Mouse (Mus musculus): Measurements from ENCODE around the gene Fgf13. TPM values are rescaled to one million over a fixed set of nuclear protein-coding genes. Genes with fewer than 3 reads are reported as not detected.

Fgf13 gene
- polyA plus RNA-seq, 1 experiment: 2.2 TPM

DNA sequence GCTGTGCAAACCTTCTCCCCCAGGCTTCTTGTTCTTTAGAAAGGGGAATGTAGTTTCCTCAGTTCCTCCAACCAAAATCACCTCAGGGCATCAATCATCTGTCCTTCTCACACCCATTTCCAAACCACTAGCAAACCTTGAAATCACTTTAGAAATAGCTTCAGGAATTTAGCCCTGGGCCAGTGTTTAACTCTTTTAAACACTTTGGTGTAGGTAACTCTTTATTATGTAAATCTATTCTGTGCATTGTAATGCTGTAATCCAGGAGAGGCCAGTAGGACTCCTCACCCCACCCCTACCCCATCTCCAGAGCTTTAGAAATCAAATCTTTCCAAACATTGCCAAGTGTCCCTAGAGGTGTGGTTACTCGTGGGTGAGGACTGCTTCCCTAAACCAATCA, 74.5 kb downstream of the Fgf13 start:
- no peak overlapping the region for H3K27ac ChIP-seq (ENCODE audit: insufficient read depth, low read depth, low read length)
- H3K4me1 ChIP-seq (ENCODE audit: control insufficient read depth, insufficient read depth, low read length): no peaks in the 10 kb centered on the region
- TF ChIP-seq POLR2A (IDR thresholded peaks at IDR 0.05; ENCODE audit: borderline replicate concordance, low read depth, low read length) (no peak), CTCF (IDR thresholded peaks at IDR 0.05; ENCODE audit: low read depth, low read length) (no peak)
- H3K4me3 ChIP-seq (ENCODE audit: insufficient read depth, low read length): no peak overlapping the region

DNA sequence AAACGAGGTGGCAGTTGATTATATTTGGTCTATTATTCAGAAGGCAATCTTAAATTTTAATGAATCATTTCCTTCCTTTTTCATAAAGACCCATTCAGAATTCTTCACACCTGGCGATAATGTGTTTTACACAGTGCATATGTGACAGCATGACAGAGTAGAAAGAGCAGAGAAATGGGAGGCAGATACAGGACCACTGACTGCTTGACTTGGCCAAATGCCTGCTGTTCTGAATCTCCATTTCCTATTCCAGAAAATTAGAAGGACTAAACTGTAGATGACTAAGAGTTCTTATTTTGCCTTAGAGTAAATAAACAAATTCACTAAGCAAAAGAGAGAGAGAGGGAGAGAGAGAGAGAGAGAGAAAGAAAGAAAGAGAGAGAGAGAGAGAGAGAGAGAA, 82.4 kb downstream of the Fgf13 start:
- Histone ChIP-seq H3K27ac (ENCODE audit: insufficient read depth, low read depth, low read length) (no peak overlapping the region), H3K4me3 (ENCODE audit: insufficient read depth, low read length) (no peak overlapping the region), H3K4me1 (ENCODE audit: control insufficient read depth, insufficient read depth, low read length) (no peaks in the 10 kb centered on the region)
- TF ChIP-seq CTCF (IDR thresholded peaks at IDR 0.05; ENCODE audit: low read depth, low read length) (no peak), POLR2A (IDR thresholded peaks at IDR 0.05; ENCODE audit: borderline replicate concordance, low read depth, low read length) (no peak)

DNA sequence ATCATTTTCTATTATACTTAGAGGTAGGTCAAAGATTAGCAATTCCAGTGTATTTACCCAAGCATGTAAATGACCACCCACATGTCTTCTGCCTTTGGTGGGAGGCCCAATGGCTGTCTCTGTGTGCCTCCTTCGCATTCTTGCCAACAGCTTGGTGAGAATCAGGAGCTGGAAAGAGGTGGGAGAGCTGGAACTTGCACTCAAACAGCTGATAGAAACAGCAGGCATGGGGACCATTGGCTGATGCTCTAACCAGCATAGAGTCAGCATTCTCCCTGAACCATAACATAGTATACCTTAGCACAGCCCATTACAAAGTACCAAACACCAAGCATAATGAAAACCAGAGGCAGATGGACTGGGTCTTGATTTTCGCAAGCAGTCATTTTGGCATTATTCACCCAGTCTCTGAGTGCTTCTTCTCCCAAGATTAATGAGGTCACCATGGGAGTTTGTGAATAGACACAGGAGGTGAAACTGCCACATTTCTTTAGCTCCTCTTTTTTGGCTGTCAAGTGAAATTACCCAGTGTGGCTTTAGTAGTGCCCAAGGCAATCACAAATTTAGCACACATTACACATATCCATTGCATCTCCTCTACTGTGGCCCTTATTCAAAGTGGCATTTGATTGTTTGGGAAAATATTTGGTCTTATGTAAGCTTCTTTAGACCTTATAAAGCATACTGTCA, 165.1 kb downstream of the Fgf13 start:
- no peak overlapping the region for H3K27ac ChIP-seq (ENCODE audit: insufficient read depth, low read depth, low read length)
- TF ChIP-seq POLR2A (IDR thresholded peaks at IDR 0.05; ENCODE audit: borderline replicate concordance, low read depth, low read length) (no peak), CTCF (IDR thresholded peaks at IDR 0.05; ENCODE audit: low read depth, low read length) (no peak)
- no peak overlapping the region for H3K4me3 ChIP-seq (ENCODE audit: insufficient read depth, low read length)
- H3K4me1 ChIP-seq (ENCODE audit: control insufficient read depth, insufficient read depth, low read length): no peaks in the 10 kb centered on the region

DNA sequence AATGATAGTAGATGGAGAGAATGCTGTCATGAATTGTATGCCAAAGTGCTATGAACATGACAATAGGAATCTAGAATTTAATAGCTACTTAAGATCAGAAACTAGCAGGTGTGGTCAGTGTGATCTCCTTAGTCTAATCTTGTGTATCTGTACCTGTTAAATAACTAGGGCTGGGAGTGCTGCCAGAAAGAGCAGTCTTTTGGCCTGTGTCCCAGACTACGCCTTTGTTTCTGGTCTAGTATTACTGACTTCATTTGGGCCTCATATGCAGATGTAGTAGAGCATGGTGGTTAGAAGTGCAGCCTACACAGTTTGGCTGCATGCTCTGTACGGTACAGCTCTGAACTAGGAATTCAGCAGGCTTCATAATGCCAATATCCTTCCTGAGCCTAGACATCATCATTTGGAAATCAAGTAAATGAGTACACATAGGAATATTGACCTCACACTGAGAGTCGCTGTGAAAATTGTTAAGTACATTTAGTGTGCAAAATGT, 276.9 kb downstream of the Fgf13 start:
- Histone ChIP-seq H3K4me3 (ENCODE audit: insufficient read depth, low read length) (no peak overlapping the region), H3K27ac (ENCODE audit: insufficient read depth, low read depth, low read length) (no peak overlapping the region), H3K4me1 (ENCODE audit: control insufficient read depth, insufficient read depth, low read length) (no peaks in the 10 kb centered on the region)
- no peak for TF ChIP-seq CTCF (IDR thresholded peaks at IDR 0.05; ENCODE audit: low read depth, low read length)
- no peak for TF ChIP-seq POLR2A (IDR thresholded peaks at IDR 0.05; ENCODE audit: borderline replicate concordance, low read depth, low read length)

DNA sequence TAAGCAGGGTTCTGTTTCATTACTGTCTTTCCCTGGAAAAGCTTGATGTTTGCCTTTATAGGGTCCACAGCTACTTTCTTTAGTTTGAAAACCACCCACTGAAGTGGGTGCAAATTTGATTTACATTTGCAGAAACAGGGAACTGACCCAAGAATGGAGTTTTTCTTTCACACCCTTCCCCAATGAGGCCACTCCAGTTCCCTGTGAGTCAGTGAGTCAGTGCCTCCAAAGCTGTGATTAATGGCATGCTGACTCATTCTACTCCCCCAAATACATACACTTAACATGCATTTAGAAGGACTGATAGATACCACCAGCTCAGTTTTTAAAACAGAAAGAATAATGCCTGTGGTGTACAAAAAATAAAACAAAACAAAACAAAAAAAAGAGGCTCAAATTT, 316.3 kb downstream of the Fgf13 start:
- Histone ChIP-seq H3K4me1 (ENCODE audit: control insufficient read depth, insufficient read depth, low read length) (peaks cover 2% of the 10 kb centered on the region; the same call in 1 of the 2 replicates), H3K27ac (ENCODE audit: insufficient read depth, low read depth, low read length) (peak overlapping the region; percentile 26; the same call in 1 of the 2 replicates), H3K4me3 (ENCODE audit: insufficient read depth, low read length) (no peak overlapping the region)
- no peak for TF ChIP-seq POLR2A (IDR thresholded peaks at IDR 0.05; ENCODE audit: borderline replicate concordance, low read depth, low read length)
- TF ChIP-seq CTCF (IDR thresholded peaks at IDR 0.05; ENCODE audit: low read depth, low read length): no peak

DNA sequence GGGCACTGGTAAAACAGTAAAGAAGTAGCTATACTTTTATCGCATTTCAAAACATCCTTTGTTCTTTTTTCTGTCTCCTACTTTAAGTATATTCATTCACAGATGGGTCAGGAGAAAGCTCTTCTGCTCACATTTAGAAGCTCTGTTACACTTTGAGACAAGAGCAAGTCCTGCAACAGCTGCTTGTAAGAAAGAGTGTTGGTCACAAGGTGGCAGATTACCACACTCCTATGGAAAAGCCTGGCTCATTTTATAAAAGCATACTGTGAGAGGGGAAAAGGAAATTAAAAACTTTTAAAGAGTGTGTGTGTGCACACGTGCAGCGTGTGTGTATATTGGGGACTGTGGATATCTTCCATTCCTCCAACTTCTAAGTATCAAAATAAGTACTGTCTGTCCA, 324.1 kb downstream of the Fgf13 start:
- Histone ChIP-seq H3K27ac (ENCODE audit: insufficient read depth, low read depth, low read length) (no peak overlapping the region), H3K4me1 (ENCODE audit: control insufficient read depth, insufficient read depth, low read length) (no peaks in the 10 kb centered on the region), H3K4me3 (ENCODE audit: insufficient read depth, low read length) (no peak overlapping the region)
- no peak for TF ChIP-seq POLR2A (IDR thresholded peaks at IDR 0.05; ENCODE audit: borderline replicate concordance, low read depth, low read length)
- TF ChIP-seq CTCF (IDR thresholded peaks at IDR 0.05; ENCODE audit: low read depth, low read length): no peak

DNA sequence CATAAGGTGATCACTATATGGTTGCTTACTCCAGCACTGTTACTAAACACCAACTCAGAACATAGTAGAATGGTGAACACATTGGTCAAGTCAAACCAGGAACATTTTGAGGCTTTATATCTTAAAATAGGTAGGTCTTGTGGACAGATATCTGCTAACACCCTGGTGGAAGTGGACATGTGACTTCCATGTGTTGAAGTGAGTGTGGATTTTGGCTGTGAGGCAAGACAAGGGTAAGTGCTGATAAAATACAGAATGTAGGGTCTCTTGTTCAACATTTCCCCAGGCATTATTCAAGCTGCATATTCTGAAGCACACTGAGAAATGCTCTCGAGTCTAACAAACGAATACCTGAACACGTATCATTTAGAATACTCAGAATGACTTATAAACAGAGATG, 324.7 kb downstream of the Fgf13 start:
- Histone ChIP-seq H3K27ac (ENCODE audit: insufficient read depth, low read depth, low read length) (no peak overlapping the region), H3K4me1 (ENCODE audit: control insufficient read depth, insufficient read depth, low read length) (no peaks in the 10 kb centered on the region), H3K4me3 (ENCODE audit: insufficient read depth, low read length) (no peak overlapping the region)
- TF ChIP-seq CTCF (IDR thresholded peaks at IDR 0.05; ENCODE audit: low read depth, low read length): no peak
- TF ChIP-seq POLR2A (IDR thresholded peaks at IDR 0.05; ENCODE audit: borderline replicate concordance, low read depth, low read length): no peak

DNA sequence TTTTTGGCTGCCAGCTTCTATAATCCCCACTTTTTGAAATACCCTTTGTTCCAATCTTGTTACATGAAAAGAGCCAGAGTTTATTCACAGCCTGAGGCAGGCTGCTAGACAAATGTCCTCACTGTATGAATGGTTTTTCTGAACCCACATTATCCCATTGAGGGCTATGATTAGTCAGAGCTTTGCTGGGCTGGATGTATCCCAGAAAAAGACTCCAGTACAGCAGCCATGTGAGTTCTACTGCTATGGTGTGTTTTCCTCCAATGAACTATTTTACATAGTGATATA, 326.5 kb downstream of the Fgf13 start:
- H3K27ac ChIP-seq (ENCODE audit: insufficient read depth, low read depth, low read length): no peak overlapping the region
- TF ChIP-seq CTCF (IDR thresholded peaks at IDR 0.05; ENCODE audit: low read depth, low read length): no peak
- no peak for TF ChIP-seq POLR2A (IDR thresholded peaks at IDR 0.05; ENCODE audit: borderline replicate concordance, low read depth, low read length)
- H3K4me3 ChIP-seq (ENCODE audit: insufficient read depth, low read length): no peak overlapping the region
- no peaks in the 10 kb centered on the region for H3K4me1 ChIP-seq (ENCODE audit: control insufficient read depth, insufficient read depth, low read length)

DNA sequence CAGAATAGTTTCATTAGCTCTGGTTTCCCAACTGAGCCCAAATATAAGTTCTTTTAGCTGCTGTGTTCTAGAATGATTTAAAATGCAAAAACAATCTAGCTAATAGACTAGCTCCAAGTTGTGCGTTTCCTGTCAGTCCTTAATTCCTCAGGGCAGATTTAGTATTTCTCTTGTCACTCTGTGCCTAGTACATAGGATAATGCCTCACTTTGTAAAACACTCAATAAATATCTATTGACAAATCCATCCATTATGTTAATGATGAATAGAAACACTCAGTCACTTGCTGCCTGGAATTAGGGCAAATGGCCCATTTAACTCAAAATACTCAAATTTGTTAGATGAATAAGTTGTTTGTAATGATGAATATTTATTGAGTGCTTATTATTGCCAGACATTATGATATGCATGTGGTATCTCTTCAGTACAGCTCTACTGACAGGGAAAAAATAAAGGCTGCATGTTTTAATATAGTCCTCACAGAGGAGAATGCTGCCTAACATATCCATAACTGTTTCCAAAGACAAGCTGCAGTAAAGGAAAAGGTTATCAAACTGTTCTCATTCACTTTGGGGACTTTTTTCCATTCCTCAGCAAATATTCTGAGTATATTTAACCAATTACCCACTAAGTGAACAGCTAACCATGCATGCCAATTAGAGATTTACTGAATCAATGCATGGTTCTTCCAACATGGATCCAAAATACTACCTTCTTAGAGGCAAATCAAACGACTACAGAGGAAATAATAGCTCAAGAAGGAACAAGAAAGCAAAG, 327.0 kb downstream of the Fgf13 start:
- no peak overlapping the region for H3K27ac ChIP-seq (ENCODE audit: insufficient read depth, low read depth, low read length)
- no peak overlapping the region for H3K4me3 ChIP-seq (ENCODE audit: insufficient read depth, low read length)
- TF ChIP-seq POLR2A (IDR thresholded peaks at IDR 0.05; ENCODE audit: borderline replicate concordance, low read depth, low read length): no peak
- TF ChIP-seq CTCF (IDR thresholded peaks at IDR 0.05; ENCODE audit: low read depth, low read length): no peak
- no peaks in the 10 kb centered on the region for H3K4me1 ChIP-seq (ENCODE audit: control insufficient read depth, insufficient read depth, low read length)

DNA sequence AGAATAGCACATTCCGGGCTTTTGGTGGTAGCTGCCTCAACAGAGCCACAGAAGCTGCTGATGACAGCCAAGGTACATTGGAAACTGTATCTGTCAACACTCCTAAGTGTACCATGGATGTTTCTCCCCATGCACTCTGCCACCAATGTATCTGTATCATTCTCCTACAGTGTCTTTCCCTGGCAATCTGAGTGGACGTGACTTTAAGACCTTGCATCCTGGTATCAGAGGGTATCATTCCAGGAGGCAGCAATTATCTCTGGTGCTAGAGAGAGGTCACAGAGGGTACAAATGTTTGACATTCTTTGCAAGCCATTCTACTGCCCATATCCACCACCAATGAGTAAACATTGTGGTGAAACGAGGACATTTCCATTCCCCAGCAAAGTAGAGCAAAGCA, 347.2 kb downstream of the Fgf13 start:
- Histone ChIP-seq H3K4me3 (ENCODE audit: insufficient read depth, low read length) (no peak overlapping the region), H3K4me1 (ENCODE audit: control insufficient read depth, insufficient read depth, low read length) (no peaks in the 10 kb centered on the region), H3K27ac (ENCODE audit: insufficient read depth, low read depth, low read length) (no peak overlapping the region)
- TF ChIP-seq POLR2A (IDR thresholded peaks at IDR 0.05; ENCODE audit: borderline replicate concordance, low read depth, low read length) (no peak), CTCF (IDR thresholded peaks at IDR 0.05; ENCODE audit: low read depth, low read length) (no peak)

Measured in bone marrow macrophage, adult 2 months (primary cell).